ENCODE assay signal across 8 mouse cellular contexts in the genomic region with DNA sequence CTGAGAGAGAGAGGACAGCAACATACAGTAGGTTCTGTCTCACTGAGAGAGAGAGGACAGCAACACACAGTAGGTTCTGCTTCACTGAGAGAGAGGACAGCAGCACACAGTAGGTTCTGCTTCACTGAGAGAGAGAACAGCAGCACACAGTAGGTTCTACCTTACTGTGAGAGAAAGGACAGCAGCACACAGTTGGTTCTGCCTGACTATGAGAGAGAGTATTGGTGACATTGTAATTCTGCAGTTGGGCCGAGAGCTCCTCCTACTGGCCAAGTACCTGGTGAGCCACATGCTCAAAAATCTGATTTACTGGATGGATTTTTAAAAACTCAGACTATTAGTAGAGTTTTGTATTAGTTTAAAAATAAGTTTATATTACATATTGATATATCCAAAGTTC. TPM values are rescaled to one million over a fixed set of nuclear protein-coding genes. Genes with fewer than 3 reads are reported as not detected.
DNase-seq lines count a peak whose midpoint lies in the region; ATAC-seq lines count a peak whose summit lies in the region.

No protein-coding gene starts in this region.

- no peak for ATAC-seq in liver, embryonic 11.5 days (replicated peaks; ENCODE audit: low FRiP score)
- peak; percentile 52; the same call in 1 of the 2 replicates for ATAC-seq in cerebellum, adult (ENCODE audit: insufficient number of reproducible peaks, low FRiP score, low TSS enrichment)
- ATAC-seq in forebrain, embryonic 16.5 days, result peak; percentile 87
- 0 out of 2 replicates have a peak, but pooled peaks have one; percentile 70 for ATAC-seq in midbrain, embryonic 12.5 days (ENCODE audit: low FRiP score, low read depth)

- no peaks in the 10 kb centered on the region for H3K36me3 ChIP-seq in liver, embryonic 11.5 days (ENCODE audit: control insufficient read depth, insufficient read depth, low read length)
- H3K36me3 ChIP-seq in forebrain, embryonic 16.5 days (ENCODE audit: control insufficient read depth, insufficient read depth), result no peaks in the 10 kb centered on the region
- no peaks in the 10 kb centered on the region for H3K36me3 ChIP-seq in midbrain, embryonic 12.5 days

- H3K4me3 ChIP-seq in liver, embryonic 11.5 days (ENCODE audit: low read depth, low read length), result no peak overlapping the region
- H3K4me3 ChIP-seq in forebrain, embryonic 16.5 days (replicated peaks; ENCODE audit: low read length), result no peak overlapping the region
- no peak overlapping the region for H3K4me3 ChIP-seq in midbrain, embryonic 12.5 days

- no peak overlapping the region for H3K27ac ChIP-seq in liver, embryonic 11.5 days (ENCODE audit: low read depth, low read length)
- H3K27ac ChIP-seq in forebrain, embryonic 16.5 days (ENCODE audit: low read length), result no peak overlapping the region
- H3K27ac ChIP-seq in midbrain, embryonic 12.5 days (replicated peaks), result no peak overlapping the region

- no peaks in the 10 kb centered on the region for H3K9me3 ChIP-seq in liver, embryonic 11.5 days (ENCODE audit: control insufficient read depth, low read length)
- H3K9me3 ChIP-seq in forebrain, embryonic 16.5 days (ENCODE audit: control insufficient read depth, low read length), result no peaks in the 10 kb centered on the region
- no peaks in the 10 kb centered on the region for H3K9me3 ChIP-seq in midbrain, embryonic 12.5 days

- WGBS in liver, embryonic 11.5 days, result 20% methylated on average over 1 of the region's 1 CpGs
- WGBS in forebrain, embryonic 16.5 days, result 18% methylated on average over 1 of the region's 1 CpGs
- 23% methylated on average over 1 of the region's 1 CpGs for WGBS in midbrain, embryonic 12.5 days

- H3K4me2 ChIP-seq in liver, embryonic 11.5 days, result no peak overlapping the region
- H3K4me2 ChIP-seq in forebrain, embryonic 16.5 days (ENCODE audit: low read length), result no peak overlapping the region
- no peak overlapping the region for H3K4me2 ChIP-seq in midbrain, embryonic 12.5 days (replicated peaks)

- no peaks in the 10 kb centered on the region for H3K27me3 ChIP-seq in liver, embryonic 11.5 days (replicated peaks; ENCODE audit: control insufficient read depth, insufficient read depth, low read length)
- no peaks in the 10 kb centered on the region for H3K27me3 ChIP-seq in forebrain, embryonic 16.5 days (replicated peaks; ENCODE audit: control insufficient read depth, insufficient read depth, low read length)
- H3K27me3 ChIP-seq in midbrain, embryonic 12.5 days, result no peaks in the 10 kb centered on the region

- H3K4me1 ChIP-seq in liver, embryonic 11.5 days (replicated peaks; ENCODE audit: control insufficient read depth, insufficient read depth, low read length), result no peaks in the 10 kb centered on the region
- no peaks in the 10 kb centered on the region for H3K4me1 ChIP-seq in forebrain, embryonic 16.5 days (replicated peaks; ENCODE audit: control insufficient read depth, insufficient read depth, low read length)
- H3K4me1 ChIP-seq in midbrain, embryonic 12.5 days, result no peaks in the 10 kb centered on the region

- DNase-seq in liver, result peak; percentile 64
- DNase-seq in liver, embryonic 11.5 days (ENCODE audit: low spot score), result no peak
- peak; percentile 12 for DNase-seq in hindlimb bud, embryonic 11.5 days (ENCODE audit: extremely low spot score, low read depth, low spot score)
- peak; percentile 73 to 87 for DNase-seq in left cerebral cortex, adult 18-20 months (ENCODE audit: low spot score in 2 of 2)
- peak; percentile 40 to 76 for DNase-seq in spleen, adult 18-20 months

- no peak overlapping the region for H3K9ac ChIP-seq in liver, embryonic 11.5 days (ENCODE audit: low read depth, low read length)
- no peak overlapping the region for H3K9ac ChIP-seq in forebrain, embryonic 16.5 days (replicated peaks; ENCODE audit: low read depth, low read length)
- H3K9ac ChIP-seq in midbrain, embryonic 12.5 days (replicated peaks), result no peak overlapping the region

RNA-seq across cellular contexts. Expression of gene Smlr1, which starts 47.6 kb away (rescaled TPM):
- 2.2 and 2.4 TPM in 2 replicates for polyA plus RNA-seq in liver, embryonic 11.5 days (2014; fragmentation: Nextera tagmentation; extraction: Ambion mirVana)
- polyA plus RNA-seq in forebrain, embryonic 16.5 days (2015; fragmentation: Nextera tagmentation; extraction: Ambion mirVana), result not detected in 2 replicates
- total RNA-seq in left cerebral cortex, adult 18-20 months (2021), result not detected
- polyA plus RNA-seq in midbrain, embryonic 12.5 days (2016; fragmentation: Nextera tagmentation; extraction: Ambion mirVana), result not detected in 2 replicates
